Mouse (Mus musculus) urinary bladder, adult 18-20 months (tissue): ENCODE measurements at regions not wholly inside any gene's neighbourhood (a gene's known extent, or its start where the extent isn't known, plus 50 kb on each side); places are given as distances from the start of the nearest gene placed in this dataset.

ENCODE experiments used
- DNase-seq, 2 experiments: peaks; one replicate each; pipeline ENCODE4 v3.0.0; 2022; ENCODE audit warnings: low spot score in 2 of 2, mixed read lengths in 2 of 2

DNA sequence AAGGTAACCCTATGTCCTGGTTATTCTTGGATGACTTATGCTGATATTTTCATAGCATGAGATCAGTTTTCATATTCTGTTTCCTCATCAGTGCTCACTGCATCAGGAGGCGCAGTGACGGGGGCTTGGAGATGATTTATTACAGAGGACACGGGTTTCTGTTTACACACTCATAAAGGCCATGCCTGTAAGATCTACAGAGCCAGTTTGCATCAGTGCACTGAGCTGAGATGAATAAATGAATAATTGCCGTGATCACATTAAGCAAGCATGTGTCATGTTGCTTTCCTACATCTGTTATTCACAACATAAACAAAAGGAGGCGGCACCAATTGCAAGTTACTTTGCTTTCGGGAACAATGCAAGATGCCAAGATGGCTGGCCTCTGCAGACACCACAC lies 271.6 kb downstream of the Rnf144a start:
- DNase-seq: no peak

DNA sequence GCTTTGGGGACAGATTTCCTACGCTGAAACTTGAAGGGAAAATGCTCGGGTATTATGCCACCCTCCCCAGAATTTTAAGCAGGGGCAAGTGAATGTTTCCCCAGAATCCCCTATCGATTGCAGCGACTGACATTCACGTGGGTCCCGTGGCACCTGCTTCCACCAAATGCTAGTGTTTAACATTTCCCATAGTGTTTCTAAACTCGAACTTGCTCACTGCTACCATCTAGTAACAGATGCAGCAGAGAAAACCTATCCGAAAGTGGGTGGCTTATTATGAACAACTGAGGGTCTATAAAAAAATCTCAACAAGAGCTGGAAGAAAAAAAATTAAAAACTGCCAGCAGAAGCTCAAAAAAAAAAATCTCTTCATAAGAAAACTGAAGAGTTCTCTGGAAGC lies 284.2 kb downstream of the Rnf144a start:
- DNase-seq: no peak

DNA sequence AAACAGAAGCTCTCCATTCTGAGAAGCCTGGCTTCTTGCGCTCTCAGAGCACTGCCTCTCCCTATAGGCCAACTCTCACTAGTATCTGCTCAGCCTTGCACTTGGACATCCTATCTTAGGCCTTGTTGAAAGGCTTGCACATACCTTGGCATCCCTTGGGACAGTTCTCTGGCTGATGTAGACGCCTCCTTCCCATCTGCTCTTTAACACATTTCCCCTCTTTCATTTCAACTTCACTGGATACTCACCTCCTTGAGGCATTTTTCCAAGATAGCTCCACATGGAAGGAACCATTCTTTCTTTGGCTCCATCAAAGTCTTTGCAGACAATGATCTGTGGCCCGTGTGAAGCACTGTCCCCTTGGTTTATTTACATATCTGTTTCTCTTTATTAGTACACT lies 285.0 kb downstream of the Rnf144a start:
- DNase-seq: no peak

DNA sequence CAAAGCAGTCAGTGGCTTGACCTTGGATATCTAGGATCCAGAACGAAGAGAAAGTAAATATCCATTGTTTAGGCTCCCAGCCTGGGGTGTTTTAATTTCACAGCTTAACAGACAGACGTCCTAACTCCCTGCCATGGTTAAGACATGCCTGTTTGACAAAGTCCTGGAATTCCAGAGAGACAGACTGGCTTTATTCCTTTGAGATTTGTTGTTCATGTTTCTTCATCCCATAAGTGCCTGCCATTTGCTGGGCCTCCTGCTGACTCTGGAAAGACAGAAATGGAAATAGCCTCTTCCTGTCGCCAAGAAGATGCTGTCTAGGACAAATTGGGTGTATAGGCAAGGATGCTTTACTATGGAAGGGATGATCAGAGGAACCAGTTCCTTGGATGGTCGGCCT lies 285.5 kb downstream of the Rnf144a start:
- DNase-seq: no peak

DNA sequence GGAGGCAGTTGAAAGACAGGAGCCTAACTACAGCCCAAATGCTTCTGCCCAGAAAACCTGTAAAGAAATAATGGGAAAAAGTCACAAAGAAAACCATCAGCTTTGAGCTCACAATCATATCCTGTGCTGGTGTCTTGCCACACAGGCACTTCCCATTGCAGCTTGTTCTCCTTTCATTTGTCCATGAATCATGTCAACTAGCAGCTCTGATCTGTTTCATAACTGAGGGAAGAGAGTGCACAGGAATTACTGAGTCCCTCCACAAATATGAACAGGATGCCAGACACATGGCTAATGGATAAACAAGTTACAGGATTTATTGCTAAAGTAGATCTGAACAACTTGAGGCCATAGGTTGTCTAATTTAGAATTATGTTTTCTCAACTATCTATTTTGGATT lies 286.2 kb downstream of the Rnf144a start:
- no peak for DNase-seq

DNA sequence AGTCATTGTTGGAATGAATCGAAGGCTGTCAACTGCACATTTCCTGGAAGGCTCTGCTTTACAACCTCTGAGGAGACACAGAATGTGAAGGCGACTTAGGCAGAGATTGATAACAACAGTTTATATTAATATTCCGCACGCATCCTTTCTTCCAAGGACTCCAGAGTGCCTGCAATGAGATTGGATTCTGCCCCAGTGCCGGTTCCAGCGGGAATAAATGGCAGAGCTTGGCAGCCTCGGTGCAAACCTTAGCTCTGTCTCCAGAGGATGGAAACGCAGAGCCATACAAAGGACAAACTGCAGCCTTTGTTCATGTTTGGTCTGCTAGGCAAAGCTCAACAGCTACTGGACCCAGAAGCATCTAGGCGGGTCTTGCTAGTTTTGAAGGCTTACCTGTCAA lies 288.8 kb downstream of the Rnf144a start:
- no peak for DNase-seq

DNA sequence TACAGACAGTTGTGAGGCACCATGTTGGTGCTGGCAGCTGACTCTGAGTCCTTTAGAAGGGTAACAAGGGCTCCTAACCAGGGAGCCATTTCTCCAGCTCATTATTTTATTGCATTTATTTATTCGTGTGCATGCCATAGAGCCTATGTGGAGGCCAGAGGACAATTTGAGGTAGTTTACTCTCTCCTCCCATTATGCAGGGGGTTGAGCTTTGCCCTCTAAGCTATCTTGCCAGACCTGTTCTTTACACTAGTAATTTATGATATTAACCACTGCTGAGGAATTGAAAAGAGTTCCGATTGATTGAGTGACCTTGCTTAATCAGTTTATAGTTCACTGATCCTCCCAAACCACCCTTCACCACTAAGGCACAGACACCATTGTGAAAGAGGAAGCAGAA lies 290.8 kb downstream of the Rnf144a start:
- DNase-seq: no peak

DNA sequence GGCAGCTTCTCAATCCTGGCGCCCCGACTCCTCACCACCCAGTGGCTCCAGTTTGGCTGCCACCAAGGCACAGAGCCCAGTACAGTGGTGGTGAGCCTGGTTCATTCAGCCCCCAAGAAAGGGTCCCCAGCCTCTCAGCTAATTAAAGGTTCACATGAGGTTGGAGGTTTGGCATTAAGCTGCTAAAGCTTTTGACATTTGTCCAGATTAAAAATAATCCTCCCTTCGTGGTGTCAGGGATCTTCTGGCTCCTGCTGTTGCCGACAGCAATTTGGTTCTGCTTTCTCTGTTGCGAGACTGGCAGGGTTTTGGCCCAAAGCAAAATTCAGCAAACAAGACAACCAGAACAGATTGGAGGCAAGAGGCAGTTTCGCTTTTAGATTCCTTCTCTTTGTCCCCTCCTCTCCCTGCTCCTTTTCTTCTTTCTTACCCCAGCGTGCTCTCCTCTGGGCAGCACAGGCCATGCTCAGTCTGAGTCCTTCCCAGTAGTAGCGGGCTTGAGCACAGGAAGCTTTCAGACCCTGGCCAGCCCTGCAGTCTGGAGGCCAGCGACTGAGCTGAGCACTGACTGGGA lies 299.6 kb downstream of the Rnf144a start:
- DNase-seq: no peak

DNA sequence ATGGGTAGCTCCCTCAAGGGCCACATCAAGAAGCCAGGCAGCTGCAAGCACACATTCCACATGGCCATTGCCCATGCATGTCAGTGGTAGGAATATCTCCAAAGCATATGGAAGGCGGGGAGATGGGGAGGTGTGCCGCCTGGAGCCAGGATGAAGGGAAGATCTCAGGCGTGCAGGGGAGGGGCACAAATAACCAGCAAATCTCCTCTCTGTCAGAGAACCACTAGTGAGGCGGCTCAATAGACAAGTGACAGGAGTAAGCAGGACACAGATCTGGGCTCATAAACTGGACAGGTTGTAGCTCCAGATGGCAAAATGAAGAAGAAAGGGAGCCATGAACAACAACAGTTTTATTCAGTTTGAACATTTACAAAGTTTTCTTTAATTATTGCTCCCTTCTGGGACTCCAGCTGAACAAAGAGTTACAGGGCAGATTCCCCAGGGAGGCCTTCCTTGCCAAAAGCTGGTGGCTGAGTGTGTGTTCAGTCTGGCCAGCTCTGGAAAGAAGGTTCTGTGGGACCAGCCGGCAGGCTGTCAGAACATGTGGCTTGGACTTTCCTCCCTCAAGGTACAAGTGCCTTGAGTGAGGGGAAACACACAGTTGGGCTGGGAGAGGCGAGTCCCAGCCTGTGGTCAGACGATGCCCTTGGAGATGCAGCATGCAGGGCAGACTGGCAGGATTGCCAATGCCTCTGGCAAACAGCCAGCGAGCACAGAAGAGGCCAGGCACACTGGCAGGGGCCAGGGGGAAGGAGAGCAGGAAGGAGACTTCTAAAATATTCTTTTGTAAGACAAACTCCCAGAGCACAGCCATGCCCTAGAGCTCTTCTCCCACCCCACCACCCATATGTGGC lies 302.7 kb downstream of the Rnf144a start:
- DNase-seq: peak; percentile 19 to 22

DNA sequence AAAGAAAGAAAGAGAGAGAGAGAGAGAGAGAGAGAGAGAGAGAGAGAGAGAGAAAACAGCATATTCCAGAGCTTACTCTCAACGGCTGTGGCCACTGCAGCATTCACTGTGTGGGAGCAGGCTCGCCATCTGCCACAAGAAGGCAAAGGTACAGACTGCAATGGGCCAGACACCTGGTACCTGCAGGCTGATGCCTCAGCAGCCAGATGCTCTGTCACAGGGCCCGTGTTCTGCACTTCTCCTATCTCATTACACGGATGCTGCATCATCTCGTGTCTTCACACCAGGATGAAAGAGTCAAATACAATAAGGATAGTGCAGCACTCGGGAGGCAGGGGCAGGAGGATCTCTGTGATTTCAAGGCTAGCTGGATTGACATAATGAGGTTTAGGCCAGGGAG lies 305.2 kb downstream of the Rnf144a start:
- no peak for DNase-seq

DNA sequence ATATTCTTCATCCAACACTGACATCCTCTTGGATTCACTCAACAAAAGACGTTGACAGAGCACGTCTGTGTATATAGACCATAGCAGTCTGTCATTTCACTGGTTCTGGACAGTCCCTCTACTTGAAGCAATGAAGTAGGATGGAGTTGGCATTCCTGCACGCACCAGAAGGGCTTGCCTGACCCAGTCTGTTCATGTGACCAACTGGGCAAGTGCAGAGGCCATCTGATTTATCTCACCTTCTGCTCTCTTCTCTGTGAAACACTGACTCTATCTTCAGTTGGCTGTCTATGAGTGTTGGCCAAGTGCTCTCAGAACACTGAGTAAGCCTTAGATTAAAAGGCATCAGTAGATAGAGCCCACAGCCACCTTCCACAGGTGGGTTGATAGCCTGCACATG lies 310.7 kb downstream of the Rnf144a start:
- DNase-seq: no peak

DNA sequence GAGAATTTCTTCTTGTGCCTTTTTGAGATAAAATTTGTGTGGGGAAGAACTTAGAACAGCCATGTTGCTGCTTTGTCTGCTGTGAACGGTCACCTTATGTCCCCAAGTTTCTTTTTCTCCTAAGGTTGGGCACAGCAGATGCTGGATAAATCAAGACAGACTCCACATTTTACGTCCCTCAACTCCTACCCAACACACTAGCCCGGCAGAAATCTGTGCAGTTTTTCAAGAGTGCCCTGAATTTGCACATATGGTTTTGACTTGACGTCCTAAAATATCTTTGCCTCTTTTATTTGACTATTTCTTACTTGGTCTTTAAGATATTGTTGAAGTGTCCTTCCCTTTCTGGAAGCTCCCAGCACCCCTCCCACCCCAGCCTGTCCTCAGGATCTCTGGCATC lies 312.7 kb downstream of the Rnf144a start:
- no peak for DNase-seq

DNA sequence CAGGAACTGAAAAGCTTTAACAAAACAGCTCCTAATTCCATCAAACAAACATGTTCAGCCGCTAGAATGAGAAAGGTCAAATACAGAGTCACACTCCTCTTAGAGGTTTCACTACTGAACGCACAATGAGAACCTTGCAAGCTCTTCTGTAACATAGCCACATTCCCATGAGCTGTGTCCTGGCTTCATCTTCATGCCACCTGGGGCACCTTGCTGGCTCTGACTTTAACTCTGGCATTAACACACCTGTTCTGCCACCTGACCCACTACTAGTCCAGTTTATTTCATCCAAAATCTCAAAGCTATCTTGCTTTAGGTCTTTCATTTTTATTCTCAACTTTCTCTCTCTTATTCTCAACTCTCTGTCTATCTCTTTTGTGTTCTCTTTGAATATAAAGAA lies 314.9 kb downstream of the Rnf144a start:
- DNase-seq: no peak

DNA sequence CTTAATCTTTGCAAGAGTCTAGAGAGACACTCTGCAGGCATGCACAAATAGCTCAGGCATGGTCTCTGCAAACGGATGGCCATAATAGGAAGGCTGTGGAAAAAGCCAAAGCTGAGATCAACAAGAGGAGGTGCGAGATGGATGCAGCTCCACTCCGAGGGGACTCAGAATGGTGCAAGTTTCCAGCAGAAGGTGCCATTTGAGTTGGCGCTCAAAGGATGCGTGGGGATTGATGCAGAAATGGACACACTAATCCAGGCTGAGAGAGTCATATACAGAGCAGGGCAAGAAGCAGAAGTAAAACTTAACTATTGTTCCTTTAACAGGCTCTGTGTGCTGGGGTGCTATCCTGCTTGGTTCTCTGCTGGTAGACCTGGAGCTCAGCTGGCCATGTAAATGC lies 315.9 kb downstream of the Rnf144a start:
- DNase-seq: no peak

DNA sequence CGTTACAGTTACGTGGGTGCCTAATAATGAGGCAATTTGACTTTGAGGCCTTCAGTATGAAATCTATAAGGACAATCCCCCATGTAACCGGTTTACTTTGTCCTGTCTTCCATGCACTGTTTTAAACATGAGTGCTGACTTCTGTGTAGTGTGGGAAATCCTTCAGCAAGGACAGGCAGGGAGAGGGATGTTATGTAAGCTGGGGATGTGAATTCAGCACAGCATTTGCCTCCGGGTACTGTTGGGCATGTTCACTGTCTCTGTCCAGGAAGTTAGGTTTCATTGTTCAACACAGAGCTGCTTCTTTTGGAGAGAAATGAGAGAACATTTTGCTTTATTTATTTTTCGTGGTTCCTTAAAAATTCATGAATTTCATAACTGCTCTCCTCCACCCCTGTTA lies 322.7 kb downstream of the Rnf144a start:
- DNase-seq: no peak

DNA sequence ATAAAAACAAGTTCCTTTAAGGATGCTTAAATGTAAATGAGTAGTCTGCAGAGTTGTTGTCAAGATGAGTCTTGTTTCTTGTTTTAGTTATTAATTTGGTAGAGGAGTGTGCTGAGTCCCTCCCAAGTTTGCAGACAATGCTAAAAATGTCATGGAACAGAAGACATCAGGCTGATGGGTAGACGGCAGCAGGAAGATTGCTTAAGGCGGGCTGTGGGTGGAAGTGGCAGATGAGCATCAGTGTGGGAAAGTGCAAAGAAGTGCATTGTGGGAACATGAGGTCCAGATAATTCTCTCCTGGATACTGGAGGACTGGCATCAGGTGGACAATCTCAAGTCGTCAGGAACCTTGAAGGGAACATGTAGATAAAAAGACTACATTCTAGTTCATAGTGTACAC lies 323.2 kb downstream of the Rnf144a start:
- DNase-seq: no peak

DNA sequence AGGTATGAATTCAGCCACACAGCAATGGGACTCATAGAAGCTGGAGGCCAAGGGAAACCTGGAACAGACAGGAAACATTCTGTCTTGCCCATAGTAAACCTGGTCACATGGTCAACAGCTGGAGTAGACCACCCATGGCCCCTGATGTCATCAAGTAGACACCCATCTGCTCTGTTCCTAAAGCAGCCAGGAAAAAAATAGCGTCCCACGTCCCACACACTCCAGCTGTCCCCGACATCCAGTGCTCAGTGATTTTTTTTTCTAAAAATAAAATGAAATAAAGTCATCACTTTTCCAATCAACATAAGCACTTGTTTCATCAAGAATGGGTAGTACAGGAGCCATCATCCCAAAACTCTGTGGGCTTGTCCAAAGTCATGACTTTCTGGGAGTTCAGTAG lies 326.7 kb downstream of the Rnf144a start:
- DNase-seq: no peak

DNA sequence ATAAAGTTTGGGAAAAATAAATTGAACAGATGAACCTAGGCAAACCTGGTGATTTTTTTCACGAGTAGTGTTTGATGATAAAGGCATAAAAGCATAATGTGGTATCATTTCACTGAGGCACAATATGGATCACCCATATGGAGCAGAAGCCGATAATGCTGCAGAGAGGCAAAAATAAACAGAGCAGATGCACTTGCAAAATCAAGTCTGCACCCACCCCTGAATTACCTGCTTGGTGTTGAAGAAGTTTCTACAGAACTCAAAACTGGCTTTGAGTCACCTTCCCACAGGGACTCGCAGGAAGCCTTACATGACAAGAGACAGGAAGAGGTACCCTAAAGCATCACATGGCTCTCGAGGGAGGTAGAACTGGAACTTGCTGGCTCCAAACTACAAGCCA lies 328.1 kb downstream of the Rnf144a start:
- DNase-seq: no peak

DNA sequence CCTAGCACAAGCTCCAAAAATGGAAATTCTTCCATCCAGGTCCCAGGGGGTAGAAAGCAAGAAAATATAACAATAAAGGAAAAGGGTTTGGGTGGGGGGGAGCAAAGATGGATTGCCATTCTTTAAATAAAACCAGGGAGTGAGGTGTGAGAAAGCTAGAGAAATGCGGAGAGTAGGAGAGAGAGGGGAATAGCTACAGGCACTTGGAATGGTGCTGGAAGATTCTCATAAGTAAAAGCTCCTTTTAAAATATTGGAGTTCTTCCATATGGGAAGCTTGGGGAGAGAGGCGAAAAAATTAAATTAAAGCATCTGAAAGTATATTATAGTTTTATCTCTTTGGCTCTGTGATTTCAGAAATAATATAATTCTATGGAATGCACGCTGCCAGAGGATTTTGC lies 328.6 kb downstream of the Rnf144a start:
- DNase-seq: no peak

DNA sequence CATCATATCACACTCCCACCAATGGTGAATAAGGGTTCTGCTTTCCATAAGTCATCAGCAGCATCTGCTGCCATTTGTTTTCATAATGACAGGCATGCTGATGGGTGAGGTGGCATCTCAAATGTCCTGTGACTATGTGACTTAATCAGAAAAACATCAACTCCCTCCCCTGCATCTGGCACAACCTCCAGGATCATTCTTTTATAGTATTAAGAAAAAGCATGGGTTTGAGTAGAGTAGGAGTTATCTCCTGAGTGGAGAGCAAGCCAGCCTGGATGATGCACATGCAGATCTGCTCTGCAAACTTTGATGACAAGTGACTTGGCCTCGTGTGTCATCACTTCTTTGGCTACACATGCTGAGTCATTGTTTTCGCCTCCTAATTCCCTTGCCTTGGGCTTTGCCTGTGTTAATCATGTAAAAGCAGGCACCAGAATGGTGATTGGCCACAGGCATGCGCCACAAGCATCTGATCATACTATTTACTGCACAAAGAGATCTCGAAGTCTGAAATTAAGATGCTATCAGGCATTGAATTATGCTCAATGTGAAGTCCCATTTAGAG lies 335.9 kb downstream of the Rnf144a start:
- DNase-seq: no peak

DNA sequence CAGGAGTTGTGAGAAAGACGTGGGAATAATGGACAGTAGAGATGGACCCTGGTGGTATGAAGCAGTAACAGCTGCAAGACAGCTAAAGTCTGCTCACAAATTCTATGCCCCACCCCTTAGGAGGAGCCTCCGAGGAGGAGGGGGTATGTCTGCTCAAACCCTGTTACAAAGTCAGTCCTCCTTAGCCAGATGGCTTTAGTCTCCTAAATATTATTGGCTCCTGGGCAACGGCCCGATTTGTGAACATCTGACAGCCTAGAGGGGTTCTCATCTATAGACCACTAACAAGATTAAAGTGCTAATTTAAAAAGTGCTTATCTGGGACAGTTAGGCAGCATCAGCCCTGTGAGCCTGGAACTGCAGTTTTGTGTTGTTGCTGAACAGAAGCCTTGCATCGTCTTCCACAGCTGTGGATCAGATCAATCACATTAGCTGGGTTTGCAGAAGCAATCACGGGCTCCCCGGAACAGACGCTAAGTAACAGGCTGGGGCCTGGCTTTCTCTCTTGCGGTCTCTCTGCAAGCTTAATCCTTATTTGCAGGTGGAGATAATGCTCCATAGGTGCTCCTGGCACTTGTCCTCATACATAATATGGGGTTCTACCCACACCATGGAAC lies 339.3 kb downstream of the Rnf144a start:
- no peak for DNase-seq

DNA sequence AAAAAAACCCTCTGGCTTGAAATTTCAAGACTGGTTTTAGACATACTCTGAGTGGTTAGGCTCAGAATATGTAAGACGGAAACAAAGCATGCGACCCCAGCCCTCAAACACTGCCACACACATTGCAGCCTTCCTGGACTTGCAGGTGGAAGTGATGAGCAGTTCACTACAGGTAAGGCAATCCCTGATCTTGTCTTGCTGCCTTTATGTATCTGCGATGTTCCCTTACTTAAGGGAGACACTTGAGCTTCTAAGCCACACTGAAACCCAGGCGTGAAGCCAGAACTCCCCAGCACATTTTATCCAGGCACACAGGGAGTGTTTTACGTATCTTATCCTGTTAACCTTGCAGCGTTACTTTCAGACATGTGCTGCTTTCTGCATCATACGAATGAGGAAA lies 342.9 kb downstream of the Rnf144a start:
- no peak for DNase-seq

DNA sequence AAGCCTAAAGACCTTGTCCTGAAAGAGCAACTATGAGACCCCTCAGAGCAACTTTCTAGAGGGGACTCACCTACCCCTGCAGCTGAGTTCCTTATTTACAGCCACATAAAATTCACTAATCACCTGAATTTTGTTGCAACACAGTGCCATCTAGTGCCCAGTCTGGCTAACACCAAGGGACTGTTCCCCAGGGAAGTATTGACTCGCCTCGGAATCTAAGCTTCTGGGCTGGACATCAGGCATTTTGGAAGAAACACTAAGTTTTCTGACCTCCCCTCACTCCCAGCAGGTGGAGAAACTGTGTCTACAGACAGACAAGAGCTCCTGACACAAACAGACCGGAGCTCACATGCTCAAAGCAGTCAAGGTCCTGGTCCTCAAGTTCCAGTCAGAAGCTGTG lies 343.4 kb downstream of the Rnf144a start:
- peak; percentile 35 to 42 for DNase-seq
